Mouse (Mus musculus): ENCODE measurements around the gene Pagr1a. TPM values are rescaled to one million over a fixed set of nuclear protein-coding genes. Genes with fewer than 3 reads are reported as not detected.
A peak's percentile ranks its signal among the peaks of the same experiment; 100 is the strongest.

Pagr1a gene
- 33.8 and 62.5 TPM in 2 replicates for polyA plus RNA-seq (2015; fragmentation: Nextera tagmentation; extraction: Ambion mirVana)

DNA sequence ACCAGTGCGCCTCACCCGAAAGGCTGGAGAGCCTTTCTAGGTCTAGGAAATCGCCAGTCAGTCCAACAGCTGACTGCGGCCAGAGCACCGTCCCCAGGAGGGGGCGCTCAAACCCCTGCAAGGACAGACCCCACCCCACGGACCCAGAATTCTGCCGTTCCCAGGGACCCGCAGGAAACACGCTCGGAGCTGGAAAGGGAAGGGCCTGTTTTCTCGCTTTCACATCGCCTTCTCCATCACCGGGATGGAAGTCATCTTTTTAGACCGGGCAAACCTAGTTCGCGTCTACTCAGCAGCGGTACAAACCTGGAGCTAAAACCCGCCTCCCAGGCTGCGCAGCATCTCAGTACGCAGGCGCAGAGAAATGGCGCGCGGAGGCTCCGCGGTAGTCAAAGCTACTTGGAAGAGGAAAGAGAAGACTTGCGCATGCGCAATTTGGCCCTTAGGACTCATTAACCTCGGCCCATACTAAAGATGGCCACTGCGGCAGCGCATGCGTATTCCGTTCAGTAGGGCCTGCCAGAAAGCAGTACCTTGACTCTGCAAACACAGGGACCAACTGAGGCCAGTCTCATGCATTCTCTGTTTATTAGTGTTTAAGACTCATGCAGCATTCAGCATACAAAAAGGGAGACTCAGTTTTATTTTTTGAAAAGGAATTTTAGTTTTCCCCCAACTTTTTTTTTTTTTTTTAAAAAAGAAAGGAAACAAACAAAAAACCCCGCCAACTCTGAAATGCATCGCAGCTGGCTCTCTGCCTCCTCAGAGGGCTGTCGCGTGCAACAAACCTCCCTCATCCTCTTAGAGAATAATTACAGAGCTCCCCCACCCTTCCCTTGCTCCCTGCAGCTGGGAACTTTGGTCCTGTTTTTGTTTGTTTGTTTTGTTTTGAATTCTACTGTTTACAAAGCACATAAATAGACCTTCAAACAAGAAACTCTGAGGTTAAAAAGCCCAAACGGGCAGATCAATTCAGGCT lies at the start of gene Pagr1a:
Gene Pagr1a (minus strand): TSS at position 382 of the 979 bp plus-strand sequence.
- peak within 1 kb of the TSS; percentile 58 for H3K4me3 ChIP-seq (ENCODE audit: low read depth, low read length)

DNA sequence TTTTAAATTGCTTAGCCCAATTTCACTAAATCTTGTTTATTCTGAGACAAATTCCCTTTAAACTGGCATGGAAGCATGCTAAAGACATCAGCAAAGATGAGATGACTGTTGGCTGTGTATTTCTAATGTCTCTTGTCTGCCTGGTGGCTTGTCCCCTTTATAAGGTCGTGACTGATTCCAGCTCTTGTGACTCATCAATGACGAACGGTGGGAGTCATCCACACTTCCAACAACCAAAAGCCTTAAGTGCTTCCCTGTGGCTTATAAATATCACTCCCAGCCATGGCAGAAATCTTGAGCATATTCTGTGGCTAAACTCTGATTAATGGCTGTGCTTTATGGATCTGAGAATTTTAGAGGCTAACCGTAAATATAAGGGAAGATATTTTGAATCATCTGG lies 49.2 kb upstream of the Pagr1a start:
- no peak overlapping the region for H3K4me3 ChIP-seq (ENCODE audit: low read depth, low read length)
- no peaks in the 10 kb centered on the region; the same call in 1 of the 2 replicates for H3K9me3 ChIP-seq (replicated peaks; ENCODE audit: control insufficient read depth, low read length, poor library complexity, severe bottlenecking)
- no peak overlapping the region for H3K9ac ChIP-seq (ENCODE audit: low read depth, low read length)
- WGBS: 84% methylated on average over 4 of the region's 4 CpGs
- no peaks in the 10 kb centered on the region for H3K36me3 ChIP-seq (ENCODE audit: control insufficient read depth, insufficient read depth, low read length)
- no peaks in the 10 kb centered on the region for H3K4me1 ChIP-seq (ENCODE audit: control insufficient read depth, insufficient read depth, low read length)
- ATAC-seq: no peak
- no peak overlapping the region for H3K27ac ChIP-seq (ENCODE audit: low read length)
- H3K4me2 ChIP-seq (ENCODE audit: low read length): no peak overlapping the region
- no peaks in the 10 kb centered on the region for H3K27me3 ChIP-seq (ENCODE audit: control insufficient read depth, insufficient read depth, low read depth, low read length)

More for the DNA sequence above, at the start of gene Pagr1a:
- Histone ChIP-seq H3K4me1 (ENCODE audit: control insufficient read depth, insufficient read depth, low read length) (peaks cover 55% of the 10 kb centered on the region), H3K36me3 (ENCODE audit: control insufficient read depth, insufficient read depth, low read length) (peaks cover 6% of the 10 kb centered on the region), H3K9ac (ENCODE audit: low read depth, low read length) (peak within 1 kb of the TSS; percentile 81), H3K4me2 (ENCODE audit: low read length) (peak within 1 kb of the TSS; percentile 80), H3K27ac (ENCODE audit: low read length) (peak within 1 kb of the TSS; percentile 94), H3K9me3 (replicated peaks; ENCODE audit: control insufficient read depth, low read length, poor library complexity, severe bottlenecking) (no peaks in the 10 kb centered on the region), H3K27me3 (ENCODE audit: control insufficient read depth, insufficient read depth, low read depth, low read length) (no peaks in the 10 kb centered on the region)
- ATAC-seq: peak; percentile 82
- 3% methylated on average over 39 of the region's 39 CpGs for WGBS

DNA sequence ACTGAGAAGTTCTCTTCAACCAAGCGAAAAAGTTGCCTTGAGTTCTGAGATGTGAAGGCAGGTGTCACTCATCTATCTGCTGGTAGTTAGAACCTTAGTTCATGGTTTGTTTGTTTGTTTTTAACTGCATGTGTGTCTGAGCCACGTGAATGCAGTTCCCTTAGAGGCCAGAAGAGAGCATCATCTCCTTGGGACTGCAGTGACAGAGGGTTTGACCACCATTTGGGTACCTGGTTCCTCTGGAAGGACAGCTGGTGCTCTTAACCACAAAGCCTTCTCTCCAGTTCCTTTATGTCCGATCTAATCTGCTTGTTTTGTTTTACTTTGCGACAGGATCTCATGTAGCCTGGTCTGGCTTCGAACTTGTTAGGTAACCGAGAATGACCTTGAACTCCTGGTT lies 48.4 kb upstream of the Pagr1a start:
- no peak overlapping the region for H3K4me2 ChIP-seq (ENCODE audit: low read length)
- 91% methylated on average over 6 of the region's 6 CpGs for WGBS
- no peaks in the 10 kb centered on the region for H3K36me3 ChIP-seq (ENCODE audit: control insufficient read depth, insufficient read depth, low read length)
- no peaks in the 10 kb centered on the region for H3K27me3 ChIP-seq (ENCODE audit: control insufficient read depth, insufficient read depth, low read depth, low read length)
- H3K27ac ChIP-seq (ENCODE audit: low read length): no peak overlapping the region
- H3K9me3 ChIP-seq (replicated peaks; ENCODE audit: control insufficient read depth, low read length, poor library complexity, severe bottlenecking): no peaks in the 10 kb centered on the region; the same call in 1 of the 2 replicates
- H3K9ac ChIP-seq (ENCODE audit: low read depth, low read length): no peak overlapping the region
- ATAC-seq: no peak
- H3K4me1 ChIP-seq (ENCODE audit: control insufficient read depth, insufficient read depth, low read length): no peaks in the 10 kb centered on the region
- H3K4me3 ChIP-seq (ENCODE audit: low read depth, low read length): no peak overlapping the region

DNA sequence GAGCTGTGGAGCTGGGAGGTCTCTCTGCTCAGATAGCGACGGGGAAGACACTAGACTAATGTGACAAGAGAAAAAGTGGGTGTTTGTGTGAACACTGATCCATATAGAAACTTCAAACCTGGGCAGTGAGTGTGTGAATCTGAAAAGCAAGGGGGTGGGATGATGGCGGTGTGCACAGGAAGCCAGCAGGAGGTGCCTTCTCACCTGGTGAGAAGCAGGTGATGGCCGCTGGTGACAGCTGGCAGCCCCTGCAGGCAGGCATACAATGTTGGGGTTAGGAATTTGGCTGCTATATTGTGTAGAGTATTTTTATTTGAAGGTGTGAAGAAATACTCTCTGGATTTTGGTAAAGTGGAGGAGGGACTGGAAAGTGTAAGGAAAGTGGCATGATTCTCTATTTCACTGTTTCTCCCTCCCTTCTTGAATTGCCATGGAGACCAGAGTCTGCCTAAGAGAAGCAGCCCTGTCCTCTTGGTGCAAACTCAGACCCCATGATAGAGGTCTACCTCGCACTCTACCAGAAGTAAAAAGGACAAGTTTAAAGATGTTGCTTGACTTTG lies 38.0 kb upstream of the Pagr1a start:
- ATAC-seq: no peak
- Histone ChIP-seq H3K4me1 (ENCODE audit: control insufficient read depth, insufficient read depth, low read length) (no peaks in the 10 kb centered on the region), H3K9ac (ENCODE audit: low read depth, low read length) (no peak overlapping the region), H3K36me3 (ENCODE audit: control insufficient read depth, insufficient read depth, low read length) (no peaks in the 10 kb centered on the region), H3K27ac (ENCODE audit: low read length) (no peak overlapping the region), H3K27me3 (ENCODE audit: control insufficient read depth, insufficient read depth, low read depth, low read length) (no peaks in the 10 kb centered on the region), H3K4me3 (ENCODE audit: low read depth, low read length) (no peak overlapping the region), H3K4me2 (ENCODE audit: low read length) (no peak overlapping the region), H3K9me3 (replicated peaks; ENCODE audit: control insufficient read depth, low read length, poor library complexity, severe bottlenecking) (no peaks in the 10 kb centered on the region)
- 74% methylated on average over 5 of the region's 5 CpGs for WGBS

DNA sequence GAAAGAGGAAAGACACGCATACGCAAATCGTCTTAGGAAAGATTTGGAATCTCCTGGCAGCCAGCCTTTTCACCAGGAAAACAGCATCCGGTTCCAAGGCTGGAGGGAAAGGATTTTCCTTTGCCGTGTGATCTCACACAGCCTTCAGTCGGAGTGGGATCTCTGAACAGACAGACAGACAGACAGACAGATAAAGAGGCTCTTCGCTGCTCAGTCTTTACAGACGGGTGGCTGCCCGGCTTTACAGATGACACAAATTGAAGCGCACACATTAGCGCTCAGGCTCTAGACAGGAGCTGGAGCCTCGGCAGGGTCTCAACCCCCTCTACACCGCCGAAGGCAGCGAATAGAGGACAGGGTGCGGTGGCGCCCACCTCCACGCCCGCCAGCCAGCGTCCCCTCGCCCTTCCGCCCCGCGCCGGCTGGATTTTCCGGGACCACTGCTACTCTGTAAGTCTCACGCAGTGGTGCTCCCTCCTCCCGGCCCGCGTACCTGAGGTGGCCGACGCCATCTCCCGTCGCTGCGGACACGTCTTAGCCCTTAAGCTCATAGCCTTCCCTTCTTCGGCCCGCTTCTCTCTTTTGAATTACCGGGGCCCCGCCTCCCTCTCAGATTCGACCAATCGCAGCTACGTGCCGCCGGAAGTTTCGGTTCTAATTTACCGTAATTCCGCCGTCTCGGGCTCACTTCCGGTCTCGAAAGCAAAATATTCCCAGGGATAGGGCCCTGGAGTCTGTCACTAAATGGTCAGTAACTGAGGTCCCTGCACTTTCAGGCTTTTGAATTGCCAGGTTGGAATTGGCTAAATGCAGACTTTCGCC lies 24.9 kb upstream of the Pagr1a start, which contains the start of gene Kif22:
Gene Kif22 (minus strand): TSS at position 621 of the 822 bp plus-strand sequence.
- peak within 1 kb of the TSS; percentile 48 for H3K27ac ChIP-seq (ENCODE audit: low read length)
- H3K4me2 ChIP-seq (ENCODE audit: low read length): peak within 1 kb of the TSS; percentile 83
- peaks cover 12% of the 10 kb centered on the region for H3K4me1 ChIP-seq (ENCODE audit: control insufficient read depth, insufficient read depth, low read length)
- H3K9me3 ChIP-seq (replicated peaks; ENCODE audit: control insufficient read depth, low read length, poor library complexity, severe bottlenecking): 0 out of 2 replicates have a peak, but pooled peaks cover 2% of the 10 kb centered on the region
- H3K36me3 ChIP-seq (ENCODE audit: control insufficient read depth, insufficient read depth, low read length): no peaks in the 10 kb centered on the region
- peak; percentile 80 for ATAC-seq
- no peaks in the 10 kb centered on the region for H3K27me3 ChIP-seq (ENCODE audit: control insufficient read depth, insufficient read depth, low read depth, low read length)
- H3K9ac ChIP-seq (ENCODE audit: low read depth, low read length): peak within 1 kb of the TSS; percentile 66
- H3K4me3 ChIP-seq (ENCODE audit: low read depth, low read length): peak within 1 kb of the TSS; percentile 55
- WGBS: under 1% methylated on average over 53 of the region's 53 CpGs

DNA sequence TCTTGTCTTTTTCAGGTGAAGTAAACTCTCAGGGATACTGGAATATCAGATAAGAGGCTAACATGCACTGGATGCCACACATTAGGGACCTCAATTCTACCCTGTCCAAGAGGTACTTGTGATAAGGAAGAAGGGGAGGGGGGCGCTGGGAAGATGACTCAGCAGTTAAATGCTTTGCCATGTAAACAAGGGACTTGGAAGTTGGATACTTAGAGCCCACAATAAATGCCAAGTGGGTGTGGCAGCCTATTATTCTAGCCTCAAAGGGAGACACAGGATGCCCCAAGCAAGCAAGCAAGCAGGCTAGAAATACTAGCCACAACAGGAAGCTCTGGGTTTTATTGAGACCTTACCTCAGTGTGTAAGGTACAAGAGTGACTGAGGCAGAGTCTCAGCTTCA lies 14.1 kb upstream of the Pagr1a start:
- no peak overlapping the region for H3K27ac ChIP-seq (ENCODE audit: low read length)
- 83% methylated on average over 1 of the region's 1 CpGs for WGBS
- no peak for ATAC-seq

DNA sequence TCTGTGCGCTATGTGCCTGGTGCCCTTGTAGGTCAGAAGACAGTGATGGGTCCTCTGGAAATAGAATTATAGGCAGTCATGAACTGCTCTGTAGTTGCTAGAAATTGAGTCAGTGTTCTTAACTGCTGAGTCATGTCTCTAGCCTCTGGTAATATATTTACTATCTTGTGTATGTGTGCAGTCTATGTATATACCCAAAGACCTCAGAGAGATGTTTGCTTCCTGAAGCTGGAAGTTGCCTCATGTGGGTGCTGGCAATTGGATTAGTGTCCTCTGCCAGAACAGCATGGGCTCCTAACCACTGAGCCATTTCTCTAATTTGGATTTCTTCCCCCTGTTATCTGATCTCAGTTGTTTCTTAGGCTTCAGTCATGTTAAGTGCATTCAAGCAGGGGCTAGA lies 13.0 kb upstream of the Pagr1a start:
- peaks cover 8% of the 10 kb centered on the region for H3K4me1 ChIP-seq (ENCODE audit: control insufficient read depth, insufficient read depth, low read length)
- no peak overlapping the region for H3K27ac ChIP-seq (ENCODE audit: low read length)
- no peak overlapping the region for H3K4me2 ChIP-seq (ENCODE audit: low read length)
- no peaks in the 10 kb centered on the region for H3K9me3 ChIP-seq (replicated peaks; ENCODE audit: control insufficient read depth, low read length, poor library complexity, severe bottlenecking)
- H3K36me3 ChIP-seq (ENCODE audit: control insufficient read depth, insufficient read depth, low read length): no peaks in the 10 kb centered on the region
- no peak for ATAC-seq
- no peaks in the 10 kb centered on the region for H3K27me3 ChIP-seq (ENCODE audit: control insufficient read depth, insufficient read depth, low read depth, low read length)
- WGBS: 100% methylated on average over 1 of the region's 1 CpGs
- no peak overlapping the region for H3K4me3 ChIP-seq (ENCODE audit: low read depth, low read length)
- no peak overlapping the region for H3K9ac ChIP-seq (ENCODE audit: low read depth, low read length)

More for the DNA sequence above, 14.1 kb upstream of the Pagr1a start:
- H3K36me3 ChIP-seq (ENCODE audit: control insufficient read depth, insufficient read depth, low read length): no peaks in the 10 kb centered on the region
- no peak overlapping the region for H3K4me2 ChIP-seq (ENCODE audit: low read length)
- no peaks in the 10 kb centered on the region for H3K9me3 ChIP-seq (replicated peaks; ENCODE audit: control insufficient read depth, low read length, poor library complexity, severe bottlenecking)
- peaks cover 8% of the 10 kb centered on the region for H3K4me1 ChIP-seq (ENCODE audit: control insufficient read depth, insufficient read depth, low read length)
- no peak overlapping the region for H3K9ac ChIP-seq (ENCODE audit: low read depth, low read length)
- H3K27me3 ChIP-seq (ENCODE audit: control insufficient read depth, insufficient read depth, low read depth, low read length): no peaks in the 10 kb centered on the region
- no peak overlapping the region for H3K4me3 ChIP-seq (ENCODE audit: low read depth, low read length)

DNA sequence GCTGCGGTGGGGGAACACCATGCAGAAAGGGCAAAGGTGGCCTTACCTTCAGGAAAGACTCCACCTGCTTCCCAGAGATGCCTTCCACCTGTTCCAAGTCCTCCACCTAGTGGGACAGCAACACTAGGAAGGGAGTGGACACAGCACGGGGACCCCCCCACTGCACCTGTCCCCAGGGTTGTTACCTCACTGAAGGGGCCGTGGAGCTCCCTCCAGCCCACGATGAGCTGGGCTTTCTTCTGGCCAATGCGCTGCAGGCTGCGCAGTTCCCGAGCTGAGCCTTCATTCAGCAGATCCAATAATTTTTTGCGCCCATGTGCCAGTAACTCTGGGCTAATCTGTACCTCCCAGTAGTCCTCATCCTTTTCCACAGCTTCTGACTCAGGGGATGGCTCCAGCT lies 10.7 kb upstream of the Pagr1a start:
- H3K27me3 ChIP-seq (ENCODE audit: control insufficient read depth, insufficient read depth, low read depth, low read length): no peaks in the 10 kb centered on the region
- WGBS: 55% methylated on average over 8 of the region's 8 CpGs
- ATAC-seq: peak; percentile 18

More for the DNA sequence above, 10.7 kb upstream of the Pagr1a start:
- Histone ChIP-seq H3K4me1 (ENCODE audit: control insufficient read depth, insufficient read depth, low read length) (peaks cover 30% of the 10 kb centered on the region), H3K36me3 (ENCODE audit: control insufficient read depth, insufficient read depth, low read length) (peaks cover 7% of the 10 kb centered on the region), H3K9me3 (replicated peaks; ENCODE audit: control insufficient read depth, low read length, poor library complexity, severe bottlenecking) (no peaks in the 10 kb centered on the region), H3K9ac (ENCODE audit: low read depth, low read length) (peak overlapping the region; percentile 75), H3K4me3 (ENCODE audit: low read depth, low read length) (peak overlapping the region; percentile 91), H3K4me2 (ENCODE audit: low read length) (peak overlapping the region; percentile 91), H3K27ac (ENCODE audit: low read length) (peak overlapping the region; percentile 100)

Measured in midbrain, embryonic 16.5 days (tissue).